Mouse (Mus musculus): ENCODE measurements around the gene Cab39.

The Cab39 gene

GRCm38 (mm10) chr1:85843291-85843863, 50.1 kb downstream of the Cab39 start:
- no peak for DNase-seq (ENCODE audit: extremely low read depth, low read depth)

- DNase-seq (ENCODE audit: extremely low read depth, low read depth): no peak
Measured at GRCm38 (mm10) chr1:85844981-85845380, 51.7 kb downstream of the Cab39 start.

- no peak for DNase-seq (ENCODE audit: extremely low read depth, low read depth)
Measured at GRCm38 (mm10) chr1:85845476-85845875, 52.2 kb downstream of the Cab39 start.

GRCm38 (mm10) chr1:85849016-85849415, 55.8 kb downstream of the Cab39 start:
- no peak for DNase-seq (ENCODE audit: extremely low read depth, low read depth)

GRCm38 (mm10) chr1:85850851-85851250, 57.6 kb downstream of the Cab39 start:
- no peak for DNase-seq (ENCODE audit: extremely low read depth, low read depth)

DNA sequence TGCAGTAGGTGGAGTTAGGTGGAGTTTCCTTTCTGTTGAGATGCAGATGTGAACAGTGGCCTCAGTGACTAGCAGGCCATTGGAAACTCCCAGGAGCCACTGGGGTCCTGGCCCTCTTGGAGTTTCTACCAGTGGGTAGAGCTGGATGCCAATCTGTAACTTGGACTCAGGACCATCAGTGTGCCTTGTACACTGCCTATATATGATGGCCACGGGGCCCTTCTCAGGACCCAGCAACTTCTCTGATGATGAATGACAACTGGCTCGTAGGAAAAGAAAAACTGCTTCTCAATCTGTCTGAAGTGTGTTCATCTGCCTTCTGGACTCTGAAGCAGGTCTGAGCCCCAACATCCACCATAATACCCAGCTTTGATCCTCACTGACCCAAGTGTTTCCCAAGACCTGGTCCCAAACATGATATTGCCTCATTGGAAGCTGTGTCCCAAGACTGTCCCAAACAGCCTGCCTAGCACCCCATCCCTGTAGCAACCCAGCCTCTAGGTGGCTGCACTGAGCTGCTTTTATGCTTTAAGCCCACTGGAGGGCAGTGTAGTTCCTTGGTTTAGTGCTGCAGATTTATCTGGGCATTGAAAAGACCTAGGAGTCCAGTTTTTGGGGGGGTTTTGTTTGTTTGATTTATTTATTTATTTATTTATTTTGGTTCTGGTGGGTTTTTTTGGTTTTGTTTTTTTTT, 59.9 kb downstream of the Cab39 start:
- DNase-seq (ENCODE audit: extremely low read depth, low read depth): peak; percentile 45

GRCm38 (mm10) chr1:85853865-85854264, 60.6 kb downstream of the Cab39 start:
- DNase-seq (ENCODE audit: extremely low read depth, low read depth): no peak

- DNase-seq (ENCODE audit: extremely low read depth, low read depth): no peak
Measured at GRCm38 (mm10) chr1:85854475-85854874, 61.2 kb downstream of the Cab39 start.

- DNase-seq (ENCODE audit: extremely low read depth, low read depth): no peak
Measured at GRCm38 (mm10) chr1:85856266-85856665, 63.0 kb downstream of the Cab39 start.

DNA sequence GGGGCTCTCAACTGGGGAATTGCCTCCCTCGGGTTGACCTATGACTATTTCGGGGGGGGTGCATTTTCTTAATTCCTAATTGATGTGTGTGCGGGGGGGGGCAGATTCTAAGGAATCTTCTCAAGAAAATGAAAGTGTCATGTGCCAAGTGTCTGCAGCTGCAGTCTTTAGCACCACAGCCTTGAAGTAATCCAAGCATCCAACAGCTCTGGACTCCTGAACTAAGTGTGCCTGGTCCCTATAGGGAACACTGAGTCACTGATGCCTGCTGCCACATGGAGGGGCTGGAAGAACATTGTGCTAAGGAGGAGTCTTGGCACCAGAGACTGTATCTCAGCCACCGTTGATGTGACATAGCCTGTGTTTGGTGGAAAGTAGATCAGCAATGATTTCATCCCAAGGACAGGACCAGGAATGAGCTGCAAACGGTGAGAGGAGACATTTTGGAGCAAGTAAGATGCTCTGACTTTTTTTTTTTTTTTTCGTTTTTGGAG, 64.1 kb downstream of the Cab39 start:
- DNase-seq (ENCODE audit: extremely low read depth, low read depth): no peak

DNA sequence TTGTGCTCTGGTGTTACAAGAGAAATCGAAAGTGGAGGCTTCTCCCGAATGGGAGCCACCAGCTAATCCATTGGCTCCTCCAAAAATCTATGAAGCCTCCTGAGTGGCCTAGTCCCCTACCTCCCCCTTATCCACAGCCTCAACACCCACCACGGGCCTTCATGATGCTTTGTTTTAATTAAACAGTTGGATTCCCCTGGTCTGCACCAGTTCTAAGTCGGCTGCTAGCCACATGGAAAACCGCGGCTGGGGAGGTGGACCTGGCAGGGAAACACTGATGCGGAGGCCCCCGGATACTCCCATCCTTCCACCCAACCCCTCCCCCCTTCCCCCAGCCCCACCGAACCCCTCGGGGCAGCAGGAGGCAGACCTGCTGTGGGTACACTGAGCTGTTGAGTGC, 71.1 kb downstream of the Cab39 start:
- DNase-seq (ENCODE audit: extremely low read depth, low read depth): no peak

- DNase-seq (ENCODE audit: extremely low read depth, low read depth): no peak
Measured at GRCm38 (mm10) chr1:85870001-85870400, 76.8 kb downstream of the Cab39 start.

DNA sequence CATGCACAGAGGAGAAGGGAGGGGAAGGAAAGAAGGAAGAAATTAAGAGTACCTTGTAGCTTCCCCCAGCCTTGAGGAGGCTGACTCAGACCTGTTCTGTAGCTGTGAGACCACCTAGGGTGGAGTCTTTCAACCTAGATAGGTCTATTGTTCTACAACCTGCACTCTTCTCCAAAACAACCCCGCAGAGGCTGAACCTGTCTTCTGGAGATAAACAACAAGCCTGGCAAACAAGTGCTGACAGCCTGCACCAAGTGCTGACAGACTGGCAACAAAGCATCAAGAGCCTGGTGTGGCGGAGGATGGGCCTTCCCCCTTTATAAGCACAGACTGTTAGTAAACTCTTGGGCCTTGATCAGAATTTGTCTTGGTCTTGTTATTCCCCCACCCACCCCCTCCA, 77.3 kb downstream of the Cab39 start:
- no peak for DNase-seq (ENCODE audit: extremely low read depth, low read depth)

- DNase-seq (ENCODE audit: extremely low read depth, low read depth): no peak
Measured at GRCm38 (mm10) chr1:85882003-85882402, 88.8 kb downstream of the Cab39 start.

DNA sequence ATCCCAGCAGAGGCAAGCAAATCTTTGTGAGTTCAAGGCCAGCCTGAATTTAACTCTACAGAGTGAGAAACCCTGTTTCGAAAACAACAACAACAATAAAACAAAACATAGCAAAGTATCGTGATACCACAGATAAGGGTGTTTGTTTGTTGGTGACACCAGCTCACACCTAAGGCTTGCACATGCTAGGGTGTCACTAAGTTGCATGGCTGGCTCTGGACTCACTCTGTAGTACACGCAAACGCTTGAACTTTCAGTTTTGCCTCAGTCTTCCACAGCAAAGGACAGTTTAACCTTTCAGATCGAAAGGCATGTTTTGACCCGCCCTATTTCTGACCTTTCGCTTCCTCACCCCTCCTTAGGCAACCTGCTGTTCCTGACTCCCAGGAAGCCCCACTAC, 94.0 kb downstream of the Cab39 start:
- no peak for DNase-seq (ENCODE audit: extremely low read depth, low read depth)

- peak; percentile 36 for DNase-seq (ENCODE audit: extremely low read depth, low read depth)
Measured at GRCm38 (mm10) chr1:85894231-85894747, 101.0 kb downstream of the Cab39 start, which contains the start of gene Itm2c. Itm2c (plus strand) TSS chr1:85894281.

GRCm38 (mm10) chr1:85894748-85895360, 101.6 kb downstream of the Cab39 start:
- no peak for DNase-seq (ENCODE audit: extremely low read depth, low read depth)

- DNase-seq (ENCODE audit: extremely low read depth, low read depth): peak; percentile 49
Measured at GRCm38 (mm10) chr1:85895391-85895837, 102.2 kb downstream of the Cab39 start.

DNA sequence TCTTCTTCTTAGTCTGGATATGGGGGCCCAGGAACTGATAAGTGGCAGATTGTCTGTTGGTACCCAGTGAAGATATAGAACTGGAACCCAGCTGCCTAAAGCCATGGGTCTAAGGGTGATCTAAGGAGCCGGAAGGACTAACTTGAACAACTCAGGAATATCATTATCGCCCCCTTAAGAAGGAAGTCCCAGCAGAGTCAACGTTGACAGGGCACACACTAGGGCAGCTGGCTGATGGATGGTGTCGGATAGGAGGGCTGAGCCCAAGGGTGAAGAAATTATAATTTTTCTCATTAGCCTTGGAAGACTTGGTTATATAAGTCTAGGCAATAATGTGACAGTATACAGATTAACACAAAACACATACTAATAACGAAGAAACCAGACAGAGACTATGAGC, 102.9 kb downstream of the Cab39 start:
- no peak for DNase-seq (ENCODE audit: extremely low read depth, low read depth)

DNA sequence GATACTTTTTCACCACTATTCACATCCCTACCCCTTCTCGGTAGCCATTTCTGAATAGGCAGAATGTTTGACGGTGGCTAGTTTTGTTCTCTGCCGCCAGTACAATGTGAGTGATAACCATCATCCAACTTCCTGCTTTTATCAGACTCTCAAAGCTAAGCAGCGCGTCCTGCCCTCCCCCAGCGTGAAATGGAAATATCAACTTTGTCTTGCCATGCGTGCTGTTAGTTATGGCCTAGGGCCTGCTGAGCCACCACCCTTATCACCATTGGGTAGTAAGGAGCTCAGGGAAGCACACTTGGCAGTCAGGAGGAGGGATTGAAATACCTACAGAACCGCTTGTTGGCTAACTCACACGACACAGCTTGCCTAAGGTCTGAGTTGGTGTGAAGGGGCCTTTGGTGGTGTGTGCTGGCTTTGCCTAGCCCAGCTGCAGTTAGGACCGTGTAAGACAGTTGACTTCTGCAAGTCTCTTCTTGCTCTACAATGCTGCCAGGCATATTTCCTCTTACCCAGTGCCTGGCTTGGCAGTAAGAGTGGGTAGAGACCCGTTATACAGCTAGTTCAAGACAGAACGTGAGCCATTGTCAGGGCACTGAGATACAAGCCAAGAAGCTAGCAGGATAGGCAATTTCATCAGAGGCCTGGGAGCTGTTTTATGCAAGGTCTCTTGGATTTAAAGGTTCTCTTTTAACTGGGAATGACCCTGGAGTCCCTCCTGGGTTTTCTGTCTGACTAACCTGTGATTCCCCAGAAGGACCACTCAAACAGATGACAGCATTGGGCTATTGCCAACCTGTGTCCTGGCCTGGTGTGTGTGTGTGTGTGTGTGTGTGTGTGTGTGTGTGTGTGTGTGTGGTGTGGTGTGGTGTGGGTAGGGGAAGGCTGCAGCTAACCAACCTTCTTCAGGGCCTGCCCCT, 103.8 kb downstream of the Cab39 start:
- no peak for DNase-seq (ENCODE audit: extremely low read depth, low read depth)

All from MEL-GATA-1-ER (cell line).